Mouse (Mus musculus) left cerebral cortex, adult 11 months (tissue): Measurements from ENCODE around the gene Cyp2a4.
"Not testable (repeated sequence)": the region's sequence is repeated elsewhere in the genome, so short reads cannot be mapped to it uniquely, and the experiment has no call there.

Experiments
- DNase-seq: peaks from one replicate; pipeline ENCODE4 v3.0.0; 2022; ENCODE audit warnings: low spot score

Cyp2a4 gene

DNA sequence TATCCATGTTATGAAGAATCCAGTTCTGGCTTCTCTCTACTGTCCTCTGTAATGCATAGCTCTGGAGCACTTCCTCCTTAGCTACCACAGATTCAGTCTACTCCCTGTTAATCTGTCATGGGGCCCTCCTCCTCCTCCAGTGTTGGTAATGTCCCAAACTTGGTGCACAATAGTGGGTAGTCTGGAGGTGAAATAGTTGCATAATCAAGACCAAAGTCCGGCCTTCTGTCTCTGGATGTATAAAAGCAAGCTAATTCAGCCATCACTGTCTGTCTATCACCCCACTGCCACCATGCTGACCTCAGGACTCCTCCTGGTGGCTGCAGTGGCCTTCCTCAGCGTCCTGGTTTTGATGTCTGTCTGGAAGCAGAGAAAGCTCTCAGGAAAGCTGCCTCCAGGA is at the start of gene Cyp2a4:
TSS of gene Cyp2a4 (plus strand) at position 244 of the 400 bp plus-strand sequence.
- DNase-seq = not testable (repeated sequence)

DNA sequence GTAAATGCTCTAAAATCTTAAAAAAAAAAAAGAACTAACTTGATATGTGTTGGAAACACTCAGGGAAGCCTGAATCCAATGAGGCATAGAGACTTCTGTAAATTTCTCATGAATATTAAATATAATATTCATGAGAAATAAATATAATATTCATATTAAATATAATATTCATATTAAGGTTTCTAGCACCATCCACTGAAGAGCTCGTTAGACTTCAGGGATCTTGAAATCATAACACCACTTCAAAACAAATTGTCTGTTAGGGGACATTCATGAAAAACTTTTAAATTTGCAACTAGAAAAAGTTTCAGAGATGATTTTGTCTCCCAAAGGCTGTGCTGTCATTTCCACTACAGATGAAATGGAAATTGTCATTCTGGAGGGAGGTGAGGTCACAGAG is 46.9 kb upstream of the Cyp2a4 start, which contains the start of gene Vmn1r184:
TSS of gene Vmn1r184 (plus strand) at position 301 of the 400 bp plus-strand sequence.
- DNase-seq = not testable (repeated sequence)

DNA sequence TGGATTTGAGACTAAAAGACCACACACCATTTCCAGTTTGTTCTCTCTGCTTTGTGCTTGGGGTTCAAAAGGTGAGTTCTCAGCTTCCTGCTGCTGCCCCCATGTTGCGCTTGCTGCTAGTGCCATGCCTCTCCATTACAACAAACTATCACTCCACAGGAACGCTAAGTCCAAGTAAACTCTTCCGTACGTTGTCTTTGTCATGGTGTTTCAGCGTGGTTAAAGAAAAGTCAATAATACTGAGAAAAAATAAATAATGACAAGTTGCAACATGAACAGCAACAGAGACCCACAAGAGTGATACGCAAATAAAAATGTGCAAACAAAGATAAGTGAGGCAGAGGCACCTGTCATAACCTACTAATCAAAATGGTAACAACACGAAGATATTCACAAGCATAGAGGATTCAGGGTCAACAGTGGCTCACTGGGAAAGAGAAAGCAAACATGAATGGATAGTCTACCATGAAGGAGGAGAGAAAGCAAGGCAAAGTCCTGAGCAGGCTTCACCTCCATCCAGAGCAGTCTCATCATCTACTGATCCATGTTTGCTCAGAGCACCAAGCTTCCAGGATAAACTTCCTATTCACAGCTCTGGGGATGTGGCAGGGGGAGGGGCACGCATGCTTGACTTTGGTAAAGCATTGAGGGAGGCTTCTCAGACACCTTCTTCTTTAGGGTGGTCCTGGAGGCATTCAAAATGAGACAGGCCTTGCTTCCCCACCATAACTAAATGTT is 3.4 kb upstream of the Cyp2a4 start:
- DNase-seq = not testable (repeated sequence)

DNA sequence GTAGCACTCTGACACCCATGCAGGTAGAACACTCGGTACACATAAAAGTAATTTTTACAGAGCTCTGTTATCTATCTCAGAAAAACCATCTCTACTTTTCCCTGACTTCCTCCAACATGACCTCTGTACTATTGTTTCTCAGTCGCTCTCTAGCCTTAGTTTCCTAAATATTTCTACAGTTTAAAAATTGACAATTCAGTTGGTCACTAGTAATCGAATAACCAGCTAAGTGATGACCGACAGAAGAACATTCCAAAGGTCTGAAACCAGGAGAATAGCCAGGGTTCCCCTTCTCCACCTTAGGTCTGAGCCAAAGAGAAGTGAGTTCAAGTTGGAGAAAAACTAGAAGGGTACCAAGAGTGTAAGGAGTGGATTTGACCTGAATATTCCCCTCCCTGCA is 4.8 kb downstream of the Cyp2a4 start:
- DNase-seq = not testable (repeated sequence)

DNA sequence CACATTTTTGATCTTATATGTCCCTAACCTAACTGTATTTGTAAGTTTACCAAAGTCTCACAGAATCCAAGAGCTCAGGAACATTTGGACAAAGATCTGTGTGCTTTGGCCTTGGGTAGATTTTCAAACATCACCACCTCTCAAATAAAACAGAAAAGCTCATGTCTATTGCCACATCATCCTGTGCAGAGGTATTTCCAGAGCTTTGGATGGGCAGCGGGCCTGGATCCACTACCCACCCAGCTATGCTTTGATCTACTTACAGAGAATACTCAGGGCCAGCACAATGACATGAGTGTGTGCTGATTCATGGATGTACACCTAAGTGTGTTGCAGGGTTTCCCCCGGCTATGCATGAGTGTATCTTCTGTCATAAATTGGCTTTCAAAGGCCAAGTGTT is 8.2 kb downstream of the Cyp2a4 start:
- not testable (repeated sequence) for DNase-seq

DNA sequence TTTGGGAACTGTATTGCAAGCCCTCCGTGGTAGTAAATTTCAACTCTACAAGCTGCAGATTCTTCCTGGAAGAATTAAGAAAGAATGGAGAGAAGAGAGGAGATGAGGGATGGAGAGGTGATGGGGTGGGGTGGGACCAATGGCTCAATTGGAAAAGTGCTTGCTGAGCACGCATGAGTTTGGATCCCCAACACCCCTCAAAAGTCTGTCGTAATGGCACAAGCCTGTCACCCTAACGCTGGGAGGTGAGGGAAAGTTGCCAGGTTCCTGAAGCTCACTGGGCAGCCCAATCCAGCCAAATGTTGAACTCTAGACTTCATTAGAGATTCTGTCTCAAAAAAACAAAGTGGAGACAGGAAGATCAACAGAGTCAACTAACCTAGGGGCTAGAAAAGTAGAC is 8.8 kb downstream of the Cyp2a4 start:
- not testable (repeated sequence) for DNase-seq

DNA sequence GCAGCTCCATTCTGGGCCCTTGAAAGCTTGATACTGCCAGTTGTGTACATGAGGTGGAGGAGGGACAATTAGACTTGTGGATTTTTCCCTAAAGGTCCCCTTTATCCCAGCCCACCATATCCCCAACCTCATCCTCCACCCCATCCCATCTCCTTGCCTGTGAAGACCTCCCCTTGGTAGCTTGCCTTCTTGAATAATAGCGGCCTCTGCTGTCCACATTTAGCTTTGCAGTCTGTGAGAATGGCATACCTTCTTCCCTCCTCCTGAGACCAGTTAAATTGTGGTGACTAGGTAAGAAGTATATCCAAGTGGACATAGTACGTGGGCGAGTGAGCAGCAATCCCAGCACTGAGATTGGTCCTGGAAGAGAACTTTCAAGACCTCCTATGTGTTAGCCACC is 13.4 kb downstream of the Cyp2a4 start:
- DNase-seq = not testable (repeated sequence)

DNA sequence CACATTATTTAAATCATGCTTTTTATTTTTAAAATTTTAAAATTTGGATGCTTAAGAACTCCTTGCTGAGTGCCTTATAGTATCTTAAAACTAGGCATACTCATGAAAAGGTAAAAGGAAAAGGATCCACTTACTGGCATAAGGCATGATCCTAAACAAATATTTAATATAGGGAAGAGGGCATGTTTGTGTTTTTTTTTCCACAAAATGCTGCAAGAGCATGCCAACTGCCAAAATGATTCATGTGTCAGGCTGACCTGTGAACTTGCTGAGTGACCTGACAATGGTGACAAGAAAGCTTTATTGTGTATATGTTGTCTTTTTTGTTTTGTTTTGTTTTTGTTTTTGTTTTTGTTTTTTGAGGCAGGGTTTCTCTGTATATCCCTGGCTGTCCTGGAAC is 43.2 kb downstream of the Cyp2a4 start:
- DNase-seq = not testable (repeated sequence)

DNA sequence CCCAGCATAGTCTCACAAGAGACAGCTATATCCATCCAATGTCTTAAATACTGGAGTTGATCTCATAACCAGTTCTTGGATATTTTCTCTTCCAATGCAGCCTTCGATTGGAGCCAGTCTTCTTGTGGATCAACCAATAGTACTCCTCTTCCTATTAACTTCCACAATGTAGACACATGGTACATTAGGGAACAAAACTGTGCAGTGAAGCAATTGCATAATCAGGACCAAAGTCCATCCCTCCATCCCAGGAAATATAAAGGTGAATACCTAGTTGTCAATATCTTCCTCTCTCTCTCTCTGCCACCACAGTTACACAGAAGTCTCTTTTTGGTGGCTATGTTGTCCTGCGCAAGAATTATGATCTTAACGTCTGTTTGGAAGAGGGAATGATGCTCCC is 45.3 kb downstream of the Cyp2a4 start:
- DNase-seq = not testable (repeated sequence)

DNA sequence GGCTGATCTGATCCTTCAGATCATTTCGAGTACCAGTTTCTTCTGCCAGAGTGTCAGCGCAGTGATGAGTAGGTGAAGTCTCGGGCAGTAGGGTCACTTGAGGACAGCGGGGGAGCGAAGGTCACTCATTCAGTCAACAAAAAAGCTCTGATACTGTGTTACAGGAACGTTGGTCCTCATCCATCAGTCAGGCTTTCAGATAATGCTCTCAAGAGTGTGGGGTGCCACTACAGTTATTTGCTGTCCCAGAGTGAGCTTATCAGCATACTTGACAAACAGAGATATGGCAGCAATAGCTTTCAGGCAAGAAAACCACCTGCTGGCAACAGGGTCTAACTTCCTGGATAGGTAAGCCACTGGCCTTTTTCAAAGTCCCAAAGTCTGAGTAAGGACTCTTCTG is 49.8 kb downstream of the Cyp2a4 start:
- not testable (repeated sequence) for DNase-seq
